Comparison of ENCODE assay signal across 10 mouse cellular contexts in the genomic region with DNA sequence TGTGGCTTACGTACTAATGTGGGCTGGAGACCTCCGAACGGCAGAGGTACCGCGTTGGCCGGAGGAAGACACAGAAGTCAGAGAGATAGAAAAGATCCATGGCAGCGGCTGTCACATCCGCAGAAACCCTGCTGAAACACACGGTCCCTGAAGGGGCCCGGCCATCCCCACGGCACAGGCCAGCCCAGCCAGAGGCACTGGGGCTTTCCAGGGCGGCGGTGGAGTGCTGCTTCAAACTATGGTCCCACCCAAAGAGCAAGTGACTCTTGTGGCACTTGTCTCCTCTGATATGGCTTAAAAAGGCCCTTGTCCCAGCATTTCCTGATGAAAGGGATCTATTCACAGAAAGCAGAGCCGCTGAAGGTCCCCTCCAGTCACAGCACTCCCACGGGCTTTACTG. TPM values are rescaled to one million over a fixed set of nuclear protein-coding genes. Genes with fewer than 3 reads are reported as not detected.
A peak's percentile ranks its signal among the peaks of the same experiment; 100 is the strongest.
DNase-seq lines count a peak whose midpoint lies in the region; ATAC-seq and TF ChIP-seq lines count a peak whose summit lies in the region.
"Had no signal": no experiment of that assay in that cellular context is flagged by ENCODE, and none has a peak within 500 bp of the region (broad histone marks: within the 10 kb centered on the region; RNA-seq: fewer than 3 reads in every experiment).

No protein-coding gene starts in this region.

- H3K27me3 ChIP-seq in intestine, embryonic 15.5 days (replicated peaks) = no peaks in the 10 kb centered on the region
- no peaks in the 10 kb centered on the region for H3K27me3 ChIP-seq in intestine, postnatal 0 days (replicated peaks; ENCODE audit: control insufficient read depth, insufficient read depth, low read length)
- no peaks in the 10 kb centered on the region for H3K27me3 ChIP-seq in embryonic facial prominence, embryonic 11.5 days (ENCODE audit: control insufficient read depth, insufficient read depth, low read length)
- H3K27me3 ChIP-seq in hindbrain, postnatal 0 days (ENCODE audit: insufficient read depth, low read length) = no peaks in the 10 kb centered on the region

- H3K4me1 ChIP-seq in intestine, embryonic 15.5 days (replicated peaks) = peaks cover 32% of the 10 kb centered on the region
- peaks cover 18% of the 10 kb centered on the region for H3K4me1 ChIP-seq in intestine, postnatal 0 days (replicated peaks; ENCODE audit: control insufficient read depth, insufficient read depth, low read length)
- H3K4me1 ChIP-seq in embryonic facial prominence, embryonic 11.5 days (ENCODE audit: control insufficient read depth, insufficient read depth, low read length) = peaks cover 4% of the 10 kb centered on the region
- peaks cover 23% of the 10 kb centered on the region for H3K4me1 ChIP-seq in hindbrain, postnatal 0 days (ENCODE audit: insufficient read depth, low read length)

- no peak overlapping the region for H3K4me2 ChIP-seq in intestine, embryonic 15.5 days (replicated peaks)
- no peak overlapping the region for H3K4me2 ChIP-seq in intestine, postnatal 0 days (replicated peaks; ENCODE audit: low read depth)
- 0 out of 2 replicates have a peak overlapping the region, but pooled peaks have one; percentile 11 for H3K4me2 ChIP-seq in embryonic facial prominence, embryonic 11.5 days (ENCODE audit: low read depth, low read length)
- H3K4me2 ChIP-seq in hindbrain, postnatal 0 days (ENCODE audit: low read depth, low read length) = no peak overlapping the region

- H3K9me3 ChIP-seq in intestine, embryonic 15.5 days = no peaks in the 10 kb centered on the region
- no peaks in the 10 kb centered on the region for H3K9me3 ChIP-seq in intestine, postnatal 0 days (ENCODE audit: control insufficient read depth)
- no peaks in the 10 kb centered on the region for H3K9me3 ChIP-seq in embryonic facial prominence, embryonic 11.5 days (replicated peaks; ENCODE audit: control insufficient read depth, low read length)
- H3K9me3 ChIP-seq in hindbrain, postnatal 0 days (ENCODE audit: low read length) = no peaks in the 10 kb centered on the region

- WGBS in intestine, embryonic 15.5 days = 61% methylated on average over 15 of the region's 15 CpGs
- 75% methylated on average over 15 of the region's 15 CpGs for WGBS in intestine, postnatal 0 days
- WGBS in embryonic facial prominence, embryonic 11.5 days = 48% methylated on average over 15 of the region's 15 CpGs
- 50% methylated on average over 15 of the region's 15 CpGs for WGBS in hindbrain, postnatal 0 days

- TF ChIP-seq CTCF in intestine, postnatal 0 days (IDR thresholded peaks at IDR 0.05; ENCODE audit: low read depth) = no peak
- no peak for TF ChIP-seq CTCF in hindbrain, postnatal 0 days (IDR thresholded peaks at IDR 0.05; ENCODE audit: low read depth)
- no peak for TF ChIP-seq CTCF in layer of hippocampus, adult 2 months (conservative IDR thresholded peaks at IDR 0.05)

- no peak for ATAC-seq in intestine, embryonic 15.5 days
- ATAC-seq in intestine, postnatal 0 days = no peak
- ATAC-seq in embryonic facial prominence, embryonic 11.5 days (replicated peaks; ENCODE audit: insufficient number of reproducible peaks, low FRiP score, low TSS enrichment, low read depth) = no peak
- no peak for ATAC-seq in hindbrain, postnatal 0 days

- H3K27ac ChIP-seq in intestine, embryonic 15.5 days = peak overlapping the region; percentile 15; the same call in 1 of the 2 replicates
- H3K27ac ChIP-seq in intestine, postnatal 0 days (ENCODE audit: low read depth, low read length) = no peak overlapping the region
- H3K27ac ChIP-seq in embryonic facial prominence, embryonic 11.5 days (replicated peaks; ENCODE audit: low read depth, low read length) = 0 out of 2 replicates have a peak overlapping the region, but pooled peaks have one; percentile 16
- H3K27ac ChIP-seq in hindbrain, postnatal 0 days = peak overlapping the region; percentile 20; the same call in 1 of the 2 replicates
- no peak overlapping the region for H3K27ac ChIP-seq in layer of hippocampus, adult 2 months

- no peaks in the 10 kb centered on the region for H3K36me3 ChIP-seq in intestine, embryonic 15.5 days
- H3K36me3 ChIP-seq in intestine, postnatal 0 days (ENCODE audit: control insufficient read depth, insufficient read depth) = peaks cover 8% of the 10 kb centered on the region; the same call in 1 of the 2 replicates
- H3K36me3 ChIP-seq in embryonic facial prominence, embryonic 11.5 days (replicated peaks; ENCODE audit: control insufficient read depth, insufficient read depth, low read depth, low read length) = no peaks in the 10 kb centered on the region
- no peaks in the 10 kb centered on the region; the same call in 1 of the 2 replicates for H3K36me3 ChIP-seq in hindbrain, postnatal 0 days (ENCODE audit: insufficient read depth, low read length)

- DNase-seq in embryonic facial prominence, embryonic 11.5 days (ENCODE audit: low spot score) = no peak
- DNase-seq in hindbrain, postnatal 0 days (ENCODE audit: low spot score) = no peak
- peak; percentile 72 for DNase-seq in lung, postnatal 25 days (ENCODE audit: low spot score)
- DNase-seq in layer of hippocampus, adult 2 months (ENCODE audit: low spot score in 2 of 2) = no peak
- no peak for DNase-seq in layer of hippocampus, postnatal 25 days (ENCODE audit: extremely low spot score in 1 of 2, low spot score in 1 of 2)
- no peak for DNase-seq in left cerebral cortex, adult 18-20 months (ENCODE audit: low spot score in 2 of 2)
- DNase-seq: layer of hippocampus, postnatal 36 days had no signal

- H3K9ac ChIP-seq in intestine, embryonic 15.5 days = no peak overlapping the region; the same call in 1 of the 2 replicates
- H3K9ac ChIP-seq in intestine, postnatal 0 days (ENCODE audit: low read depth, low read length) = no peak overlapping the region
- H3K9ac ChIP-seq in embryonic facial prominence, embryonic 11.5 days (replicated peaks; ENCODE audit: low read length) = no peak overlapping the region
- no peak overlapping the region for H3K9ac ChIP-seq in hindbrain, postnatal 0 days (replicated peaks; ENCODE audit: low read length)

- no peak overlapping the region for H3K4me3 ChIP-seq in intestine, embryonic 15.5 days (replicated peaks)
- H3K4me3 ChIP-seq in intestine, postnatal 0 days (ENCODE audit: low read depth, low read length) = no peak overlapping the region
- no peak overlapping the region for H3K4me3 ChIP-seq in embryonic facial prominence, embryonic 11.5 days (ENCODE audit: low read depth, low read length)
- no peak overlapping the region for H3K4me3 ChIP-seq in hindbrain, postnatal 0 days (ENCODE audit: low read length)
- H3K4me3 ChIP-seq in layer of hippocampus, adult 2 months = no peak overlapping the region

RNA-seq across cellular contexts. Expression of gene Ssh1, which starts 19.1 kb away (rescaled TPM):
- 10.1 and 11.8 TPM in 2 replicates for polyA plus RNA-seq in intestine, embryonic 15.5 days (2015; fragmentation: Nextera tagmentation; extraction: Ambion mirVana)
- 5.1 TPM in 2 replicates for polyA plus RNA-seq in intestine, postnatal 0 days (2015; fragmentation: Nextera tagmentation; extraction: Ambion mirVana)
- polyA plus RNA-seq in embryonic facial prominence, embryonic 11.5 days (2014; fragmentation: Nextera tagmentation; extraction: Ambion mirVana) = 26.0 and 29.0 TPM in 2 replicates
- 12.4 and 14.5 TPM in 2 replicates for total RNA-seq in hindbrain, postnatal 0 days (2014; rRNA removed)
- 9.7 and 11.6 TPM in 2 replicates for polyA plus RNA-seq in hindbrain, postnatal 0 days (2015; fragmentation: Nextera tagmentation; extraction: Ambion mirVana)
- 10 to 100 TPM; 25.8 to 28.1 TPM for total RNA-seq in layer of hippocampus, adult 2 months (2021)
- 10 to 100 TPM; 22.9 to 27.6 TPM for total RNA-seq in layer of hippocampus, postnatal 25 days (2021)
- 10 to 100 TPM; 24.3 to 27.1 TPM for total RNA-seq in left cerebral cortex, adult 18-20 months (2021)

RNA-seq across cellular contexts. Expression of gene Dao, which starts 28.9 kb away (rescaled TPM):
- polyA plus RNA-seq in intestine, embryonic 15.5 days (2015; fragmentation: Nextera tagmentation; extraction: Ambion mirVana) = 13.8 and 17.1 TPM in 2 replicates
- polyA plus RNA-seq in intestine, postnatal 0 days (2015; fragmentation: Nextera tagmentation; extraction: Ambion mirVana) = 18.2 and 23.2 TPM in 2 replicates
- polyA plus RNA-seq in embryonic facial prominence, embryonic 11.5 days (2014; fragmentation: Nextera tagmentation; extraction: Ambion mirVana) = not detected in 2 replicates
- total RNA-seq in hindbrain, postnatal 0 days (2014; rRNA removed) = 0.84 TPM in 1 of 2 replicates, not detected in the other
- 0.14 TPM in 1 of 2 replicates, not detected in the other for polyA plus RNA-seq in hindbrain, postnatal 0 days (2015; fragmentation: Nextera tagmentation; extraction: Ambion mirVana)
- not detected for total RNA-seq in layer of hippocampus, adult 2 months (2021)
- not detected for total RNA-seq in layer of hippocampus, postnatal 25 days (2021)
- not detected for total RNA-seq in left cerebral cortex, adult 18-20 months (2021)
- total RNA-seq: heart, postnatal 14 days had no signal

Comparison
In these comparisons a context has a peak if more than half of its experiments do, and no peak if none do; other contexts are left out.
1. H3K27ac ChIP-seq: peak in intestine, embryonic 15.5 days (single experiment), embryonic facial prominence, embryonic 11.5 days (single experiment) and hindbrain, postnatal 0 days (single experiment); none in intestine, postnatal 0 days (single experiment) and layer of hippocampus, adult 2 months (single experiment).